Mouse (Mus musculus): Measurements from ENCODE around the gene Rnaset2b. TPM values are rescaled to one million over a fixed set of nuclear protein-coding genes. Genes with fewer than 3 reads are reported as not detected.
"Not testable (repeated sequence)": the region's sequence is repeated elsewhere in the genome, so short reads cannot be mapped to it uniquely, and the experiment has no call there.

Gene Rnaset2b
- polyA plus RNA-seq, 1 experiment: 79.9 TPM

- H3K9me3 ChIP-seq (replicated peaks; ENCODE audit: control insufficient read depth, insufficient read depth, low read length, poor library complexity, severe bottlenecking); H3K27me3 ChIP-seq (ENCODE audit: control insufficient read depth, insufficient read depth, low read length, poor library complexity, severe bottlenecking); H3K36me3 ChIP-seq (ENCODE audit: control insufficient read depth, insufficient read depth, low read length, poor library complexity, severe bottlenecking); H3K27ac ChIP-seq (ENCODE audit: insufficient read depth, low read length); H3K4me3 ChIP-seq (ENCODE audit: low read depth, low read length); H3K9ac ChIP-seq (ENCODE audit: low read depth, poor library complexity, severe bottlenecking); H3K4me1 ChIP-seq (ENCODE audit: control insufficient read depth, insufficient read depth, low read length): not testable (repeated sequence)
Measured at GRCm38 (mm10) chr17:7005646-7006045, 35.2 kb downstream of the Rnaset2b start.

GRCm38 (mm10) chr17:7008885-7009284 is 38.5 kb downstream of the Rnaset2b start:
- not testable (repeated sequence) for H3K4me1 ChIP-seq (ENCODE audit: control insufficient read depth, insufficient read depth, low read length); H3K4me3 ChIP-seq (ENCODE audit: low read depth, low read length); H3K27me3 ChIP-seq (ENCODE audit: control insufficient read depth, insufficient read depth, low read length, poor library complexity, severe bottlenecking); H3K36me3 ChIP-seq (ENCODE audit: control insufficient read depth, insufficient read depth, low read length, poor library complexity, severe bottlenecking); H3K9me3 ChIP-seq (replicated peaks; ENCODE audit: control insufficient read depth, insufficient read depth, low read length, poor library complexity, severe bottlenecking); H3K9ac ChIP-seq (ENCODE audit: low read depth, poor library complexity, severe bottlenecking); H3K27ac ChIP-seq (ENCODE audit: insufficient read depth, low read length)

- H3K9me3 ChIP-seq (replicated peaks; ENCODE audit: control insufficient read depth, insufficient read depth, low read length, poor library complexity, severe bottlenecking); H3K4me1 ChIP-seq (ENCODE audit: control insufficient read depth, insufficient read depth, low read length); H3K9ac ChIP-seq (ENCODE audit: low read depth, poor library complexity, severe bottlenecking); H3K27ac ChIP-seq (ENCODE audit: insufficient read depth, low read length); H3K4me3 ChIP-seq (ENCODE audit: low read depth, low read length); H3K27me3 ChIP-seq (ENCODE audit: control insufficient read depth, insufficient read depth, low read length, poor library complexity, severe bottlenecking); H3K36me3 ChIP-seq (ENCODE audit: control insufficient read depth, insufficient read depth, low read length, poor library complexity, severe bottlenecking): not testable (repeated sequence)
Measured at GRCm38 (mm10) chr17:7009440-7009839, 39.0 kb downstream of the Rnaset2b start.

- H3K9ac ChIP-seq (ENCODE audit: low read depth, poor library complexity, severe bottlenecking); H3K27ac ChIP-seq (ENCODE audit: insufficient read depth, low read length); H3K4me1 ChIP-seq (ENCODE audit: control insufficient read depth, insufficient read depth, low read length); H3K4me3 ChIP-seq (ENCODE audit: low read depth, low read length); H3K9me3 ChIP-seq (replicated peaks; ENCODE audit: control insufficient read depth, insufficient read depth, low read length, poor library complexity, severe bottlenecking); H3K36me3 ChIP-seq (ENCODE audit: control insufficient read depth, insufficient read depth, low read length, poor library complexity, severe bottlenecking); H3K27me3 ChIP-seq (ENCODE audit: control insufficient read depth, insufficient read depth, low read length, poor library complexity, severe bottlenecking): not testable (repeated sequence)
Measured at GRCm38 (mm10) chr17:7009901-7010300, 39.5 kb downstream of the Rnaset2b start.

DNA sequence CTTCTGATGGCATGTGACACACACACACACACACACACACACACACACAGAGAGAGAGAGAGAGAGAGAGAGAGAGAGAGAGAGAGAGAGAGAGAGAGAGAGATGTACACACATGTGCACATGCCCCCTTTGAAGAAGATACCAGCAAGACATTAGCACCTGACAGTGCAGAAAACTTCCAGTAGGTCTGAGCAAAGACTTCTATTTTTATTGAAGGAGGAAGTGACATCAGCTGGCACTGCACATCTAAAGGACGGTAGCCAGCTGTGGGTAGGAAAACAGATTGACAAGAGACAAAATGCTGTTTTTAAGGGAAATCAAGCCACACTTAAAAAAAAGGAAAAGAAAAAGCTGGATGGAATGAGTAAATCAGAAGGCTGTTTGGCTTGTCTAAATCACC is 43.8 kb downstream of the Rnaset2b start:
- H3K27me3 ChIP-seq (ENCODE audit: control insufficient read depth, insufficient read depth, low read length, poor library complexity, severe bottlenecking); H3K27ac ChIP-seq (ENCODE audit: insufficient read depth, low read length); H3K4me3 ChIP-seq (ENCODE audit: low read depth, low read length); H3K9ac ChIP-seq (ENCODE audit: low read depth, poor library complexity, severe bottlenecking); H3K36me3 ChIP-seq (ENCODE audit: control insufficient read depth, insufficient read depth, low read length, poor library complexity, severe bottlenecking); H3K9me3 ChIP-seq (replicated peaks; ENCODE audit: control insufficient read depth, insufficient read depth, low read length, poor library complexity, severe bottlenecking); H3K4me1 ChIP-seq (ENCODE audit: control insufficient read depth, insufficient read depth, low read length): not testable (repeated sequence)

DNA sequence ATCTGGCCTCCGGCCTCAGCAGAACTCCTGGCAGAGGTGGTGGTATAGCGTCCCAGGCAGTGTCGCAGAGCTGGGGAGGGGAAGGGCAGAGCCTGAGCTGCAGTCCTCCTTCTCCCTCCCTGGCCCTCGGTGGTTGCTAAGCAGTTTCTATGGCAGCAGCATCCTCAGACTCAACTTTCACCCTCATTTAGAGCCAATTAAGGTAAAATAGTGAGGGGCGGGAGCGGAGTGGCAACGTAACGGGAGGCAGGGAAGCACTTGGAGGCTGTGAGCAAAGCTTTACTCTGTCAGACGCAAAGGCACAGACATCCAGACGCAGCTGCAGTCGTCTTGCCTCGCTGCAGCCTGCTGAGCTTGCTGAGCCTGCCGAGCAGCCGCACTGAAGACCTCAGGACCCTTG is 54.8 kb downstream of the Rnaset2b start, which contains the start of gene Gm1604a:
Gene Gm1604a, plus strand, starts transcription at position 312 of the 400 bp plus-strand sequence.
- not testable (repeated sequence) for H3K36me3 ChIP-seq (ENCODE audit: control insufficient read depth, insufficient read depth, low read length, poor library complexity, severe bottlenecking); H3K9ac ChIP-seq (ENCODE audit: low read depth, poor library complexity, severe bottlenecking); H3K9me3 ChIP-seq (replicated peaks; ENCODE audit: control insufficient read depth, insufficient read depth, low read length, poor library complexity, severe bottlenecking); H3K27ac ChIP-seq (ENCODE audit: insufficient read depth, low read length); H3K27me3 ChIP-seq (ENCODE audit: control insufficient read depth, insufficient read depth, low read length, poor library complexity, severe bottlenecking); H3K4me1 ChIP-seq (ENCODE audit: control insufficient read depth, insufficient read depth, low read length); H3K4me3 ChIP-seq (ENCODE audit: low read depth, low read length)

DNA sequence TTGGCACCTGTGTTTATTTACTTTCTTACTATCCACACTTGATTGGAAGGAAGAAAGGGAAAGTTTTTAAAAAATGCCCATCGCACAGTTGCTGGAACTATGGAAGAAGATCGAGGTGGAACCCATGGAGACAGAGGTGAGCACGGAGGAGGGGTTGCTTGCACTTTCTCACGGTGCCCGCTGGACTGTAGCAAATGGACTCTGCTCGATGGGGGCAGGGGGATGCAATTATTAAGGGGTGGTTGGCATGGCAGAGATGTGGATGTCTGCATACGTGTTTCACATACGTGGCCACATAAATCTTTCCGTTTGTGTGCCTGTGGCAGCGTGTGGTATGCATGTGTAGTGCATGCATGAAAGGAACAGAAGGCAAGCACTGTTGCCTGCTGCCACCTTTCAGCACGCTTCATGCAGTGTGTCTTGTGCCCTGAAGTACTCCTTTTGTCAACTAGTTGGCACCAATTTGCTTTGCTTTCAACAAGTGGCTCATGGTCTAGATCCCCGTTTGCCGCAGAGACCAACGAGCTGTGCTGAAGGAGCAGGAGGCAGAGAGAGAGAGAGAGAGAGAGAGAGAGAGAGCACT is 55.4 kb downstream of the Rnaset2b start:
- H3K27ac ChIP-seq (ENCODE audit: insufficient read depth, low read length); H3K27me3 ChIP-seq (ENCODE audit: control insufficient read depth, insufficient read depth, low read length, poor library complexity, severe bottlenecking); H3K36me3 ChIP-seq (ENCODE audit: control insufficient read depth, insufficient read depth, low read length, poor library complexity, severe bottlenecking); H3K9ac ChIP-seq (ENCODE audit: low read depth, poor library complexity, severe bottlenecking); H3K9me3 ChIP-seq (replicated peaks; ENCODE audit: control insufficient read depth, insufficient read depth, low read length, poor library complexity, severe bottlenecking); H3K4me3 ChIP-seq (ENCODE audit: low read depth, low read length); H3K4me1 ChIP-seq (ENCODE audit: control insufficient read depth, insufficient read depth, low read length): not testable (repeated sequence)

DNA sequence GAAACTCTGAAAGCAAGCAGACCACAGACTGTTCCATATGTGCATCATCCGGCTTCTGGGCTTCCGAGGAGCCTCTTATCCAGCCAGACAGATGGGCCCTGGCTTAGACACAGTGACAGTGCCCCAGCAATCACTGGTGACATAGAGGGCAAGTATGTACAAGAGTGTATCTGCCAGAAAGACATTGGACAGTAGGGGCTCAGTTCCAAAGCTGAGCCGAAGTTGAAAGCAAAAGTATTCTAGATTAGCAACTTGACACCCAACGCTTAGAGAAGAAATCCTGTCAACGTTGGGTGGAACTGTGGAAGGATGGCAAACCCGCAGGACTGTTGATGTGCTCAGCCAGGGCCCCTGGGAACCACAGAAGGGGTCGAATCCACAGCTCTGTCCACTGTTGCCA is 59.8 kb downstream of the Rnaset2b start:
- not testable (repeated sequence) for H3K36me3 ChIP-seq (ENCODE audit: control insufficient read depth, insufficient read depth, low read length, poor library complexity, severe bottlenecking); H3K4me1 ChIP-seq (ENCODE audit: control insufficient read depth, insufficient read depth, low read length); H3K27ac ChIP-seq (ENCODE audit: insufficient read depth, low read length); H3K27me3 ChIP-seq (ENCODE audit: control insufficient read depth, insufficient read depth, low read length, poor library complexity, severe bottlenecking); H3K9me3 ChIP-seq (replicated peaks; ENCODE audit: control insufficient read depth, insufficient read depth, low read length, poor library complexity, severe bottlenecking); H3K4me3 ChIP-seq (ENCODE audit: low read depth, low read length); H3K9ac ChIP-seq (ENCODE audit: low read depth, poor library complexity, severe bottlenecking)

- not testable (repeated sequence) for H3K4me3 ChIP-seq (ENCODE audit: low read depth, low read length); H3K27me3 ChIP-seq (ENCODE audit: control insufficient read depth, insufficient read depth, low read length, poor library complexity, severe bottlenecking); H3K9ac ChIP-seq (ENCODE audit: low read depth, poor library complexity, severe bottlenecking); H3K36me3 ChIP-seq (ENCODE audit: control insufficient read depth, insufficient read depth, low read length, poor library complexity, severe bottlenecking); H3K4me1 ChIP-seq (ENCODE audit: control insufficient read depth, insufficient read depth, low read length); H3K9me3 ChIP-seq (replicated peaks; ENCODE audit: control insufficient read depth, insufficient read depth, low read length, poor library complexity, severe bottlenecking); H3K27ac ChIP-seq (ENCODE audit: insufficient read depth, low read length)
Measured at GRCm38 (mm10) chr17:7030622-7031174, 60.3 kb downstream of the Rnaset2b start.

All from ES-Bruce4 (cell line).